Mouse (Mus musculus) layer of hippocampus, adult 9-10 months (tissue): Measurements from ENCODE around the gene Cabp2.
"Not testable (repeated sequence)": the region's sequence is repeated elsewhere in the genome, so short reads cannot be mapped to it uniquely, and the experiment has no call there.

Experiments used
- DNase-seq: peaks from one replicate; pipeline ENCODE4 v3.0.0; 2022; ENCODE audit warnings: low spot score

The Cabp2 gene

GRCm38 (mm10) chr19:4125268-4125667, 43.9 kb downstream of the Cabp2 start:
- not testable (repeated sequence) for DNase-seq

- peak; percentile 91 for DNase-seq
Measured at GRCm38 (mm10) chr19:4125741-4126696, 44.6 kb downstream of the Cabp2 start, which contains the start of gene Aip. TSS of gene Aip (minus strand) at chr19:4125858.

- no peak for DNase-seq
Measured at GRCm38 (mm10) chr19:4126759-4127495, 45.5 kb downstream of the Cabp2 start.

GRCm38 (mm10) chr19:4129462-4129861, 48.1 kb downstream of the Cabp2 start:
- no peak for DNase-seq

- DNase-seq = no peak
Measured at GRCm38 (mm10) chr19:4130106-4130505, 48.7 kb downstream of the Cabp2 start.

GRCm38 (mm10) chr19:4131075-4131474, 49.7 kb downstream of the Cabp2 start:
- DNase-seq = no peak

GRCm38 (mm10) chr19:4131768-4132167, 50.4 kb downstream of the Cabp2 start:
- DNase-seq = no peak

GRCm38 (mm10) chr19:4134354-4134753, 53.0 kb downstream of the Cabp2 start:
- no peak for DNase-seq

GRCm38 (mm10) chr19:4135229-4135962, 54.0 kb downstream of the Cabp2 start:
- not testable (repeated sequence) for DNase-seq

GRCm38 (mm10) chr19:4135963-4136345, 54.6 kb downstream of the Cabp2 start:
- DNase-seq = not testable (repeated sequence)

- DNase-seq = no peak
Measured at GRCm38 (mm10) chr19:4136463-4136862, 55.1 kb downstream of the Cabp2 start.
